Mouse (Mus musculus): ENCODE data around the gene Srek1. TPM values are rescaled to one million over a fixed set of nuclear protein-coding genes. Genes with fewer than 3 reads are reported as not detected.

Gene Srek1
- polyA plus RNA-seq, 1 experiment = 308 TPM

GRCm38 (mm10) chr13:103779922-103780585 is 5.6 kb upstream of the Srek1 start:
- H3K4me3 ChIP-seq (ENCODE audit: insufficient read depth, low read depth, low read length) = no peak overlapping the region
- H3K27ac ChIP-seq (ENCODE audit: insufficient read depth, low read depth, low read length) = no peak overlapping the region
- TF ChIP-seq POLR2A (IDR thresholded peaks at IDR 0.05; ENCODE audit: insufficient read depth, low read depth, low read length) = no peak
- no peak for TF ChIP-seq CTCF (IDR thresholded peaks at IDR 0.05; ENCODE audit: insufficient read depth, low read depth, low read length)
- WGBS = 34% methylated on average over 11 of the region's 11 CpGs
- no peaks in the 10 kb centered on the region for H3K4me1 ChIP-seq (ENCODE audit: control insufficient read depth, insufficient read depth, low read length)

- TF ChIP-seq CTCF (IDR thresholded peaks at IDR 0.05; ENCODE audit: insufficient read depth, low read depth, low read length) = no peak
- TF ChIP-seq POLR2A (IDR thresholded peaks at IDR 0.05; ENCODE audit: insufficient read depth, low read depth, low read length) = no peak
- H3K4me3 ChIP-seq (ENCODE audit: insufficient read depth, low read depth, low read length) = no peak overlapping the region
- WGBS = 68% methylated on average over 8 of the region's 8 CpGs
- H3K27ac ChIP-seq (ENCODE audit: insufficient read depth, low read depth, low read length) = no peak overlapping the region
- no peaks in the 10 kb centered on the region for H3K4me1 ChIP-seq (ENCODE audit: control insufficient read depth, insufficient read depth, low read length)
These were observed 2.7 kb upstream of the Srek1 start for GRCm38 (mm10) chr13:103777126-103777525.

- 0 out of 2 replicates have a peak, but pooled peaks cover 2% of the 10 kb centered on the region for H3K4me1 ChIP-seq (ENCODE audit: control insufficient read depth, insufficient read depth, low read length)
- H3K27ac ChIP-seq (ENCODE audit: insufficient read depth, low read depth, low read length) = peak overlapping the region; percentile 98
- no peak for TF ChIP-seq POLR2A (IDR thresholded peaks at IDR 0.05; ENCODE audit: insufficient read depth, low read depth, low read length)
- WGBS = under 1% methylated on average over 36 of the region's 36 CpGs
- H3K4me3 ChIP-seq (ENCODE audit: insufficient read depth, low read depth, low read length) = peak overlapping the region; percentile 79
These were observed 845 bp downstream of the Srek1 start for GRCm38 (mm10) chr13:103773407-103774118.

GRCm38 (mm10) chr13:103772917-103773316 is 1.5 kb downstream of the Srek1 start:
- Histone ChIP-seq H3K27ac (ENCODE audit: insufficient read depth, low read depth, low read length) (no peak overlapping the region), H3K4me3 (ENCODE audit: insufficient read depth, low read depth, low read length) (peak overlapping the region; percentile 21; the same call in 1 of the 2 replicates), H3K4me1 (ENCODE audit: control insufficient read depth, insufficient read depth, low read length) (0 out of 2 replicates have a peak, but pooled peaks cover 2% of the 10 kb centered on the region)
- WGBS = 9% methylated on average over 5 of the region's 5 CpGs
- TF ChIP-seq POLR2A (IDR thresholded peaks at IDR 0.05; ENCODE audit: insufficient read depth, low read depth, low read length) = no peak
- TF ChIP-seq CTCF (IDR thresholded peaks at IDR 0.05; ENCODE audit: insufficient read depth, low read depth, low read length) = no peak

DNA sequence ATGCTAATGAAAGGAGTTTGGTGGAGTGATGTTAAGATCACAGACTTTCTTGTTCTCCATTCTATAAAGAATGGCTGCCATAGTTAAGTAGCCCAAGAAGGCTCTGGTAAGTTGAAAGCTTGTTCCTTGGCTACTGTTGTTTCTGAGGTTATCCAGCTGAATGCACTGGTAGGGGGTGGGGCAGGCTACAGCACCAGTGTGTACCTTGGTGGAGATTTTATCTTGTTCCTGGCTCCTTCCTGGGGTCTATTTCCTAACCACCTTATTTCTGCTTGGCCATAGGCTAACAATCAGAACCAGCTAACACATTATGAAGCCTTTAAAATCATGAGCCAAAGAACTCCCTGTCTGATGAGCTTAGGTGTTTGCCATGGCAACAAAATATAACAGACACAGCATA is 3.6 kb downstream of the Srek1 start:
- Histone ChIP-seq H3K4me3 (ENCODE audit: insufficient read depth, low read depth, low read length) (no peak overlapping the region), H3K4me1 (ENCODE audit: control insufficient read depth, insufficient read depth, low read length) (0 out of 2 replicates have a peak, but pooled peaks cover 2% of the 10 kb centered on the region), H3K27ac (ENCODE audit: insufficient read depth, low read depth, low read length) (no peak overlapping the region)
- TF ChIP-seq CTCF (IDR thresholded peaks at IDR 0.05; ENCODE audit: insufficient read depth, low read depth, low read length) (no peak), POLR2A (IDR thresholded peaks at IDR 0.05; ENCODE audit: insufficient read depth, low read depth, low read length) (no peak)

- TF ChIP-seq CTCF (IDR thresholded peaks at IDR 0.05; ENCODE audit: insufficient read depth, low read depth, low read length) = no peak
- WGBS = 75% methylated on average over 5 of the region's 5 CpGs
- H3K27ac ChIP-seq (ENCODE audit: insufficient read depth, low read depth, low read length) = no peak overlapping the region
These were observed 6.5 kb downstream of the Srek1 start for GRCm38 (mm10) chr13:103767935-103768334.

DNA sequence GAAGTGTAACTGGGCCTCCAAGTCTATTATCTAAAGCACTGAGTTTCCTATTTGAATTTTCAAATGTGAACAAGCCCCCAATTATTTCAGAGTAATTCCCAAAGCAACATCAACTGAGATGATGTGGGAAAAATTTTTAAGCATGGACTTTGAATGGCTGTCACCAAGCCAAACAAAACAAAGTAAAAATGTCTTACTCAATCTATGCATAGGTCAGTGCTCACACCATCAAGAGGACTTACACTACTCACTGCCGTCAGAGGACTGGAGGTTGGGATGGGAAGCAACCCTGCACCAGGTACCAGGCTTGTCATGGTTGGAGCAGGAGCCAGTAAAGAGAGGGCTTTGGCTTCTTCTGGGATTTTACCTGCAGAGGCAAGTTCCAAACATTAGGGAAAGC is 10.8 kb downstream of the Srek1 start:
- Histone ChIP-seq H3K27ac (ENCODE audit: insufficient read depth, low read depth, low read length) (no peak overlapping the region), H3K4me1 (ENCODE audit: control insufficient read depth, insufficient read depth, low read length) (no peaks in the 10 kb centered on the region), H3K4me3 (ENCODE audit: insufficient read depth, low read depth, low read length) (no peak overlapping the region)
- WGBS = 74% methylated on average over 1 of the region's 1 CpGs
- no peak for TF ChIP-seq CTCF (IDR thresholded peaks at IDR 0.05; ENCODE audit: insufficient read depth, low read depth, low read length)
- TF ChIP-seq POLR2A (IDR thresholded peaks at IDR 0.05; ENCODE audit: insufficient read depth, low read depth, low read length) = no peak

More at GRCm38 (mm10) chr13:103767935-103768334, 6.5 kb downstream of the Srek1 start:
- Histone ChIP-seq H3K4me1 (ENCODE audit: control insufficient read depth, insufficient read depth, low read length) (0 out of 2 replicates have a peak, but pooled peaks cover 2% of the 10 kb centered on the region), H3K4me3 (ENCODE audit: insufficient read depth, low read depth, low read length) (no peak overlapping the region)

- TF ChIP-seq CTCF (IDR thresholded peaks at IDR 0.05; ENCODE audit: insufficient read depth, low read depth, low read length) (no peak), POLR2A (IDR thresholded peaks at IDR 0.05; ENCODE audit: insufficient read depth, low read depth, low read length) (no peak)
- Histone ChIP-seq H3K4me1 (ENCODE audit: control insufficient read depth, insufficient read depth, low read length) (no peaks in the 10 kb centered on the region), H3K27ac (ENCODE audit: insufficient read depth, low read depth, low read length) (no peak overlapping the region), H3K4me3 (ENCODE audit: insufficient read depth, low read depth, low read length) (no peak overlapping the region)
- WGBS = 85% methylated on average over 10 of the region's 10 CpGs
These were observed 12.4 kb downstream of the Srek1 start for GRCm38 (mm10) chr13:103761971-103762370.

- TF ChIP-seq CTCF (IDR thresholded peaks at IDR 0.05; ENCODE audit: insufficient read depth, low read depth, low read length) (no peak), POLR2A (IDR thresholded peaks at IDR 0.05; ENCODE audit: insufficient read depth, low read depth, low read length) (no peak)
- no peak overlapping the region for H3K27ac ChIP-seq (ENCODE audit: insufficient read depth, low read depth, low read length)
- H3K4me3 ChIP-seq (ENCODE audit: insufficient read depth, low read depth, low read length) = no peak overlapping the region
- 30% methylated on average over 3 of the region's 3 CpGs for WGBS
- no peaks in the 10 kb centered on the region for H3K4me1 ChIP-seq (ENCODE audit: control insufficient read depth, insufficient read depth, low read length)
These were observed 23.0 kb downstream of the Srek1 start for GRCm38 (mm10) chr13:103751421-103751820.

Measured in olfactory bulb, adult 2 months (tissue).